In the genomic region with DNA sequence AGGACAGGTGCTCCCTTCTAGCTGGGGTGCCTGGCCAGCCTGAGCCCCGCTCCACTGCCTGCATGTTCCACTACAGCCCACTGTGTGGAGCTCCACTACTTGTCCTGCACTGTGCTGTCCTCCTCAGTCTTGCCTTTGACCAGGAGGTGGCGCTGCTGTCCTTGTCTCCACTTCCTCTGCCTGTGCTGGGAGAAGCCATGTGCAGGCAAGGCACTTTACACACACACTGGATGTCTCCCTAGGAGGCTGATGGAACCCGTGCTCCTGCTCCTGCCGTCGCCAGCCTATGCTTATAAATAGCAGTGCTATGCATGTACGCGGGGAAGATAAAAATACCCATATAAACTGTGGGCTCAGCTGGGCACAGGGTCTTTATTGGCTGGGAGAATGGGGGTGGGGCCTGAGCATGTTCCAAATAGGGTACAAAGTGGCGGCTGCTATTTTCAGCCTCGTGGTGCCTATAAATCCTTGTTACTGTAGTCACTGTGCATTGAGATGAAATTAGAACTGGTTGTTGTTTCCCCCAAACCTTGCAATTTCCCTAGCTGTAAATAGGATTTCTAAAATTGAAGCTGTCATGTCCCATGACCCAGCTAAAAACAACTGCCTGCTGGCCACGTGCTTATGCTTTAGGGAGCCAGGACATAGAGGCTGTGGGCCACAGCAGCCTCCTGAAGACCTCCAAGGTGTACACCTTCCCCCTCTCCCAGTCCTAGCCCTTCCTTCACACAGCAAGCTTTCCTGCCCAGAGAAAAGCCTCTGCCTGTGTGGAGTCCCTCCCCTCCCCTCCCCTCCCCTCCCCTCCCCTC, we compare ENCODE assay signal across 1 mouse cellular context.
A peak's percentile ranks its signal among the peaks of the same experiment; 100 is the strongest.
TF ChIP-seq lines count a peak whose summit lies in the region.

No protein-coding gene starts in this region.

TF ChIP-seq in CH12.LX, 34 proteins besides CTCF, POLR2A, EP300 and RAD21:
- TF ChIP-seq UBTF (IDR thresholded peaks at IDR 0.05; ENCODE audit: low read depth, low read length), result no peak
- no peak for TF ChIP-seq RCOR1 (conservative IDR thresholded peaks at IDR 0.05; ENCODE audit: low read depth, low read length)
- no peak for TF ChIP-seq TBP (conservative IDR thresholded peaks at IDR 0.05; ENCODE audit: low read depth, low read length)
- TF ChIP-seq KAT2A (IDR thresholded peaks at IDR 0.05; ENCODE audit: insufficient replicate concordance, low read length), result no peak
- no peak; the same call in 1 of the 2 replicates for TF ChIP-seq MEF2A (IDR thresholded peaks at IDR 0.05; ENCODE audit: borderline replicate concordance, low read depth, low read length)
- TF ChIP-seq BHLHE40 (IDR thresholded peaks at IDR 0.05; ENCODE audit: low read depth, low read length), result no peak
- TF ChIP-seq ZNF384 (IDR thresholded peaks at IDR 0.05; ENCODE audit: low read depth, low read length), result no peak
- no peak for TF ChIP-seq JUND (conservative IDR thresholded peaks at IDR 0.05; ENCODE audit: low read depth, low read length)
- TF ChIP-seq CHD1 (IDR thresholded peaks at IDR 0.05; ENCODE audit: low read depth, low read length), result no peak
- TF ChIP-seq ELF1 (IDR thresholded peaks at IDR 0.05; ENCODE audit: low read depth, low read length), result peak; percentile 70
- TF ChIP-seq MAZ (IDR thresholded peaks at IDR 0.05; ENCODE audit: low read depth, low read length), result no peak
- peak; percentile 97 for TF ChIP-seq MYC (IDR thresholded peaks at IDR 0.05; ENCODE audit: low read depth, low read length)
- peak; percentile 88 for TF ChIP-seq ZC3H11A (IDR thresholded peaks at IDR 0.05; ENCODE audit: low read depth, low read length)
- no peak for TF ChIP-seq MAFK (IDR thresholded peaks at IDR 0.05; ENCODE audit: insufficient replicate concordance, low read length)
- TF ChIP-seq USF2 (conservative IDR thresholded peaks at IDR 0.05; ENCODE audit: low read depth, low read length), result no peak
- TF ChIP-seq PAX5 (IDR thresholded peaks at IDR 0.05; ENCODE audit: low read length), result no peak
- TF ChIP-seq NELFE (IDR thresholded peaks at IDR 0.05; ENCODE audit: low read depth, low read length), result peak; percentile 83; the same call in 1 of the 2 replicates
- TF ChIP-seq HCFC1 (IDR thresholded peaks at IDR 0.05; ENCODE audit: low read depth, low read length), result no peak
- no peak for TF ChIP-seq POLR2AphosphoS2 (IDR thresholded peaks at IDR 0.05; ENCODE audit: low read depth, low read length)
- no peak for TF ChIP-seq USF1 (IDR thresholded peaks at IDR 0.05; ENCODE audit: low read depth, low read length)
- TF ChIP-seq TCF12 (IDR thresholded peaks at IDR 0.05; ENCODE audit: low read depth, low read length), result 0 out of 2 replicates have a peak, but pooled peaks have one; percentile 28
- no peak for TF ChIP-seq GABPA (IDR thresholded peaks at IDR 0.05; ENCODE audit: insufficient replicate concordance, low read depth, low read length)
- peak; percentile 99 for TF ChIP-seq SMC3 (IDR thresholded peaks at IDR 0.05; ENCODE audit: low read depth, low read length)
- peak; percentile 82 for TF ChIP-seq MAX (IDR thresholded peaks at IDR 0.05; ENCODE audit: low read length)
- peak; percentile 83 for TF ChIP-seq MXI1 (IDR thresholded peaks at IDR 0.05; ENCODE audit: low read depth, low read length)
- TF ChIP-seq NRF1 (IDR thresholded peaks at IDR 0.05; ENCODE audit: low read depth, low read length), result peak; percentile 53; the same call in 1 of the 2 replicates
- peak; percentile 78 for TF ChIP-seq IRF4 (IDR thresholded peaks at IDR 0.05; ENCODE audit: low read depth, low read length)
- TF ChIP-seq SIN3A (IDR thresholded peaks at IDR 0.05; ENCODE audit: low read length), result 0 out of 2 replicates have a peak, but pooled peaks have one; percentile 31
- TF ChIP-seq E2F4 (IDR thresholded peaks at IDR 0.05; ENCODE audit: insufficient replicate concordance, low read depth, low read length), result no peak
- TF ChIP-seq ETS1 (conservative IDR thresholded peaks at IDR 0.05; ENCODE audit: low read depth, low read length), result no peak
- TF ChIP-seq ZKSCAN1 (IDR thresholded peaks at IDR 0.05; ENCODE audit: borderline replicate concordance, low read depth, low read length), result no peak
- TF ChIP-seq CHD2 (IDR thresholded peaks at IDR 0.05; ENCODE audit: low read length), result no peak
- TF ChIP-seq ZMIZ1 (IDR thresholded peaks at IDR 0.05; ENCODE audit: low read depth, low read length), result no peak
- no peak; the same call in 1 of the 2 replicates for TF ChIP-seq JUN (IDR thresholded peaks at IDR 0.05; ENCODE audit: insufficient read depth, low read depth, low read length)
